Mouse (Mus musculus): ENCODE results near the gene Cmss1.

DNA sequence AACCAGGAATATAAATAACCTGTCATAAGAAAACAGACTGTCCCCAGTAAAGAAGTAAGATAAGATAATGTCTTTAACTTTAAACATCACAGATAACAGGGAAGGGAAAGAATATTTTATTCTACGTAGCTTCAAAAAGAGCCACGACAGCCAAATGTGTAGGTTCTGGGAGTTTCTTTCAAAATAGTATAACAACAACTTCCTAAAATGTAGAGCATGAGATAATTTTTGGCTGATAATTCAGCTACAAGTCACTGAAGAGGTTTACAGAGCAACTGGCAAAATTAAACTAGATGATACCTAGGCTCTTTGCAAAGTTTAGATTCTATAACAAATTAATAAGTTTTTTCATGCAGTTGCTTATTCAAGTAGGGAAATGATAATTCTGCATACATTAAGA is 123.2 kb downstream of the Cmss1 start:
- TF ChIP-seq FLI1 (IDR thresholded peaks at IDR 0.05; ENCODE audit: low read length) (no peak), GATA1 (IDR thresholded peaks at IDR 0.05; ENCODE audit: borderline replicate concordance, low read length) (no peak)

Data from megakaryocyte, embryonic 14.5 days (primary cell).